Mouse (Mus musculus) liver, embryonic 14.5 days (tissue): Measurements from ENCODE around the gene Syne3. TPM values are rescaled to one million over a fixed set of nuclear protein-coding genes. Genes with fewer than 3 reads are reported as not detected.

ENCODE experiments used
- ATAC-seq: fragments of 200-750 bp; cut with Nextera tagmentation; 2 replicates; pipeline ENCODE4 v1.8.0; 2017; ENCODE audit warnings: moderate number of reproducible peaks, mild to moderate bottlenecking, moderate library complexity; ENCODE audit not compliant: insufficient read depth
- DNase-seq, 3 experiments: peaks; one replicate each; pipeline ENCODE4 v3.0.0-alpha.2; 2012 to 2013; ENCODE audit warnings: low read depth in 3 of 3, low spot score in 3 of 3
- H3K27ac ChIP-seq: fragments of 300-500 bp; sonication (generic); 2 replicates; pipeline ENCODE4 v1.5.1; 2014; ENCODE audit warnings: moderate library complexity, mild to moderate bottlenecking, control low read depth, inconsistent platforms
- H3K27me3 ChIP-seq: fragments of 300-500 bp; sonication (generic); 2 replicates; pipeline ENCODE4 v1.6.1; 2014; ENCODE audit warnings: mild to moderate bottlenecking, low read length, moderate library complexity; ENCODE audit not compliant: control insufficient read depth, insufficient read depth
- H3K36me3 ChIP-seq: fragments of 300-500 bp; sonication (generic); replicated peaks from 2 replicates; pipeline ENCODE4 v1.6.1; 2014; ENCODE audit warnings: low read depth; ENCODE audit not compliant: control insufficient read depth, insufficient read depth
- H3K4me1 ChIP-seq, 2 experiments: fragments of 200-500 bp in 1 of 2; fragments of 300-500 bp in 1 of 2; sonication (generic) in 1 of 2; replicated peaks; 2 replicates each; pipeline ENCODE4 v1.6.1; 2012 to 2014; ENCODE audit warnings: antibody characterized with exemption in 1 of 2, inconsistent platforms in 1 of 2, low read length in 1 of 2; ENCODE audit not compliant: control insufficient read depth in 2 of 2, insufficient read depth in 2 of 2
- H3K4me2 ChIP-seq: fragments of 300-500 bp; sonication (generic); 2 replicates; pipeline ENCODE4 v1.6.1; 2014; ENCODE audit warnings: low read depth, mild to moderate bottlenecking, control low read depth, moderate library complexity
- H3K4me3 ChIP-seq, 2 experiments: fragments of 200-500 bp in 1 of 2; fragments of 300-500 bp in 1 of 2; sonication (generic) in 1 of 2; 2 replicates each; pipeline ENCODE4 v1.5.1; 2012 to 2014; ENCODE audit warnings: low read depth in 2 of 2, low read length in 2 of 2, mild to moderate bottlenecking in 2 of 2, control low read depth in 1 of 2, inconsistent platforms in 1 of 2, moderate library complexity in 1 of 2; ENCODE audit not compliant: insufficient read depth in 1 of 2
- H3K9ac ChIP-seq: fragments of 300-500 bp; sonication (generic); replicated peaks from 2 replicates; pipeline ENCODE4 v1.6.1; 2014; ENCODE audit warnings: mild to moderate bottlenecking, control low read depth, moderate library complexity
- H3K9me3 ChIP-seq: fragments of 300-500 bp; sonication (generic); 2 replicates; pipeline ENCODE4 v1.6.1; 2016; ENCODE audit warnings: low read length, mixed read lengths; ENCODE audit not compliant: control insufficient read depth
- CTCF ChIP-seq: IDR thresholded peaks from 2 replicates; pipeline ENCODE4 v1.5.1; 2016; ENCODE audit warnings: antibody characterized with exemption, low read depth, control low read depth
- EP300 ChIP-seq: IDR thresholded peaks from 2 replicates; pipeline ENCODE4 v1.6.1; 2016; ENCODE audit warnings: antibody characterized with exemption, low read depth
- WGBS: fragments of 180-500 bp; shearing (Covaris S2); extraction: QIAGEN DNeasy Blood & Tissue Kit; methylation state at CpG from one replicate; pipeline ENCODE4 v1.1.7; 2014; ENCODE audit not compliant: insufficient replicate concordance; 5-methylcytosine and 5-hydroxymethylcytosine counted together
- polyA plus RNA-seq, 2 experiments: library from polyadenylated mRNA; depleted of rRNA in 1 of 2; stranded (reverse) in 1 of 2; unstranded in 1 of 2; fragments of >200 nt; fragmentation: Nextera tagmentation in 1 of 2; extraction: Ambion mirVana in 1 of 2; gene quantifications; 2 replicates each; pipeline versions ENCODE4 v1.2.1 to v1.2.3; 2012 to 2014

The Syne3 gene
- polyA plus RNA-seq, 2 experiments, result 1.6 to 2.2 TPM

GRCm38 (mm10) chr12:104892245-104892644 is 117.4 kb downstream of the Syne3 start:
- ATAC-seq (no peak), DNase-seq (no peak)
- WGBS, result 64% methylated on average over 3 of the region's 3 CpGs

GRCm38 (mm10) chr12:104890066-104890465 is 119.5 kb downstream of the Syne3 start:
- Histone ChIP-seq H3K4me2 (no peak overlapping the region), H3K27ac (no peak overlapping the region), H3K4me3 (no peak overlapping the region), H3K27me3 (no peaks in the 10 kb centered on the region), H3K36me3 (no peaks in the 10 kb centered on the region), H3K9me3 (no peaks in the 10 kb centered on the region), H3K9ac (no peak overlapping the region), H3K4me1 (0 out of 4 replicates have a peak, but pooled peaks cover 0 to 4% of the 10 kb centered on the region in 2 experiments)
- no peak for DNase-seq
- ATAC-seq, result no peak
- 68% methylated on average over 8 of the region's 8 CpGs for WGBS
- no peak for TF ChIP-seq CTCF

More at GRCm38 (mm10) chr12:104892245-104892644, 117.4 kb downstream of the Syne3 start:
- Histone ChIP-seq H3K9ac (no peak overlapping the region), H3K36me3 (no peaks in the 10 kb centered on the region), H3K4me2 (no peak overlapping the region), H3K4me1 (0 out of 4 replicates have a peak, but pooled peaks cover 0 to 4% of the 10 kb centered on the region in 2 experiments), H3K27ac (no peak overlapping the region), H3K4me3 (no peak overlapping the region), H3K9me3 (no peaks in the 10 kb centered on the region), H3K27me3 (no peaks in the 10 kb centered on the region)
- TF ChIP-seq CTCF, result no peak
- TF ChIP-seq EP300, result no peak

GRCm38 (mm10) chr12:104886104-104886503 is 123.5 kb downstream of the Syne3 start:
- Histone ChIP-seq H3K36me3 (no peaks in the 10 kb centered on the region), H3K4me2 (no peak overlapping the region)
- WGBS, result 73% methylated on average over 7 of the region's 7 CpGs

GRCm38 (mm10) chr12:104882533-104882932 is 127.1 kb downstream of the Syne3 start:
- ATAC-seq, result no peak
- no peak overlapping the region for H3K27ac ChIP-seq
- TF ChIP-seq CTCF, result no peak
- TF ChIP-seq EP300, result no peak
- no peaks in the 10 kb centered on the region for H3K4me1 ChIP-seq
- H3K4me2 ChIP-seq, result no peak overlapping the region
- H3K9ac ChIP-seq, result no peak overlapping the region
- no peak overlapping the region for H3K4me3 ChIP-seq
- WGBS, result 46% methylated on average over 5 of the region's 5 CpGs
- no peaks in the 10 kb centered on the region for H3K36me3 ChIP-seq
- no peaks in the 10 kb centered on the region for H3K9me3 ChIP-seq
- H3K27me3 ChIP-seq, result no peaks in the 10 kb centered on the region
- DNase-seq, result no peak

More at GRCm38 (mm10) chr12:104886104-104886503, 123.5 kb downstream of the Syne3 start:
- Histone ChIP-seq H3K4me1 (0 out of 4 replicates have a peak, but pooled peaks cover 0 to 4% of the 10 kb centered on the region in 2 experiments), H3K9ac (no peak overlapping the region), H3K9me3 (no peaks in the 10 kb centered on the region), H3K27ac (no peak overlapping the region), H3K4me3 (no peak overlapping the region), H3K27me3 (no peaks in the 10 kb centered on the region)
- no peak for TF ChIP-seq EP300
- TF ChIP-seq CTCF, result no peak
- DNase-seq, result no peak
- ATAC-seq, result no peak

- Histone ChIP-seq H3K4me1 (no peaks in the 10 kb centered on the region), H3K4me3 (no peak overlapping the region), H3K36me3 (no peaks in the 10 kb centered on the region), H3K27me3 (no peaks in the 10 kb centered on the region), H3K9me3 (no peaks in the 10 kb centered on the region), H3K4me2 (no peak overlapping the region), H3K27ac (no peak overlapping the region), H3K9ac (no peak overlapping the region)
- WGBS, result 38% methylated on average over 2 of the region's 2 CpGs
- DNase-seq, result no peak
- ATAC-seq, result no peak
- TF ChIP-seq CTCF (no peak), EP300 (no peak)
Observed at GRCm38 (mm10) chr12:104882061-104882460, 127.5 kb downstream of the Syne3 start.
